Mouse (Mus musculus) cerebral cortex, adult 2 months (tissue): Measurements from ENCODE around the gene Dmkn.

Experiments
- WGBS: fragments of 180-500 bp; shearing (Covaris S2); methylation state at CpG from one replicate; pipeline ENCODE4 v1.1.7; 2018; 5-methylcytosine and 5-hydroxymethylcytosine counted together

Dmkn gene

GRCm38 (mm10) chr7:30761769-30762352, 1.7 kb upstream of the Dmkn start:
- 84% methylated on average over 4 of the region's 4 CpGs for WGBS

DNA sequence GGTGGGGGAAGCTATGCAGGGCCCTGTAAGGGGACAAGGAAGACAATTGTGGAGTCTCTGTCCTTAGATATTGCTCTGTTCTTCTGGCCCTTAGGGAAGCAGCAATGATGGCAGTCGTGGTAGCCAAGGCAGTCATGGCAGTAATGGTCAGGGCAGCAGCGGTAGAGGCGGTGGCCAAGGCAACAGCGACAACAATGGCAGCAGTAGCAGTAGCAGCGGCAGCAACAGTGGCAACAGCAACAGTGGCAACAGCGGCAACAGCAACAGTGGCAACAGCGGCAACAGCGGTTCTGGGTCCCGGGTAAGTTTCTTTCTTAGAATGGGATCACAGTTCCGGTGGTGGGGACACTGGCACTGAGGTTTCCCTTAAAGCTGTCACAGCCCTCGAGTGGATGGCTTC, 1.6 kb downstream of the Dmkn start:
- WGBS: 44% methylated on average over 11 of the region's 11 CpGs

GRCm38 (mm10) chr7:30766408-30766807, 2.9 kb downstream of the Dmkn start:
- 92% methylated on average over 4 of the region's 4 CpGs for WGBS

- 62% methylated on average over 9 of the region's 9 CpGs for whole genome bisulfite sequencing
These were observed 5.7 kb downstream of the Dmkn start for GRCm38 (mm10) chr7:30769236-30769635.

GRCm38 (mm10) chr7:30776104-30776503, 12.5 kb downstream of the Dmkn start:
- WGBS: 56% methylated on average over 9 of the region's 9 CpGs

DNA sequence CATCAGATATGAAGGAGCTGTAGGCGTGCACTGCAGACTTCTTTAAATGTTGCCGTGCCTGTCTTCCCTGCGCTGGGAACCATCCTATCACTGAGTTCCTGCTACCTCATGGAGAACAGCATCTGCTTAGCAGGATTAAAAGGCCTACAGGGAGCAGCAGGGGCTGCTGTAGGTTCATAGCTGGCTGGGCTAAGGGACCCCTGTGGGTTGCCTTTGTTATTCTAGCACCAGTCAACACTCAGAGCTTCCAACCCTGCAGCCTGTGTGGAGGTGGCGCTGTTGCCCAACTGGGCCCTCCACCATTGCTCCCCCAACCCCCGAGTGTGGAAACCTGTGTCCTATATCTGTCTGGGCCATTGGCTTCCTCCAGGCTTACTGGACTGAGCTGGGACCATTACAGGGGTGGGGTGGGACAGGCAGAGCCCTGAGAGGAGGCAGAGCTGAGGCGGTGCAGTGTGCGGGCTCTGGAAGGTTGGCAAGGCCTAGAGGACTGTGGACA, 13.6 kb downstream of the Dmkn start:
- WGBS: 65% methylated on average over 7 of the region's 7 CpGs

- WGBS: 69% methylated on average over 1 of the region's 1 CpGs
These were observed 14.4 kb downstream of the Dmkn start for GRCm38 (mm10) chr7:30777911-30778310.

DNA sequence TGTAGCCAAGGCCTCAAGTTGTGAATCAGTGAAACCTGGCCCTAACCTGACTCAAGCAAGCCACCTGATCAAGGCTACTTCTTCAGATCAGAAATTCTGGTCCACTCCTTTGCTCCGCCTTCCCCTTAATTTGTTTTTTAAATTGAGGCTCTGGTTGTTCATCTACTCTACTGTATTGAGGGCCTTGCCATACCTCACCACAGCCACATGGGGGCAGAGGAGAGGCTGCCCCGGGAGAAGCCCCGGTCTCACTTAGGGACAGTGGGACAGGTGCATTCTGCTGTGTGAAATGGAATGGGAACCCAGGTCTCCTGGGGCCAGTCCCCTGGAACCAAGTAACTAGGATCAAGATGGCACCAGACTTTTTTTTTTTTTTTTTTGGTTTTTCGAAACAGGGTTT, 18.2 kb downstream of the Dmkn start:
- WGBS: 75% methylated on average over 4 of the region's 4 CpGs

- WGBS: 72% methylated on average over 3 of the region's 3 CpGs
These were observed 19.1 kb downstream of the Dmkn start for GRCm38 (mm10) chr7:30782658-30783057.

- 97% methylated on average over 1 of the region's 1 CpGs for WGBS
These were observed 21.6 kb downstream of the Dmkn start for GRCm38 (mm10) chr7:30785154-30785553.

- 49% methylated on average over 13 of the region's 13 CpGs for WGBS
These were observed 22.4 kb downstream of the Dmkn start for GRCm38 (mm10) chr7:30785721-30786546.

GRCm38 (mm10) chr7:30787377-30788022, 23.9 kb downstream of the Dmkn start, which contains the start of gene Krtdap:
TSS of gene Krtdap (plus strand) at chr7:30787896.
- 55% methylated on average over 15 of the region's 15 CpGs for WGBS

- WGBS: 72% methylated on average over 10 of the region's 10 CpGs
These were observed 26.6 kb downstream of the Dmkn start for GRCm38 (mm10) chr7:30790141-30790540.

DNA sequence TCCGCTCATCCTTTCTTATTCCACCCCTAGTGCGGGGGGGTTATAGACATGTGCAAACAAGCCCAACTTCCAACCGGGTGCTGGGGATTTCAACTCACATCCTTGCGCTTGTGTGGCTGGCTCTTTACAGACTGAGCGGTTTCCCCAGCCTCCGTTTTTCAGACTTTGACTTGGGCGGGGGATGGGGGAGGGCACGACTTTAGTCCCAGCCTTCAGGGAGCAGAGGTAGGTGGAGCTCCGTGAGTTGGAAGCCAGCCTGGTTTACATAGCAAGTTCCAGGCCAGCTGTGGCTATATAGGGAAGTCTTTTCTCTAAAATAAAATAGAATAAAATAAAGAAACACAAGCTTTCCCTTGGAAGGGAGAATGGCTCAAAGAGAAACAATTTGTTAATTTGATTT, 28.4 kb downstream of the Dmkn start:
- 19% methylated on average over 9 of the region's 9 CpGs for WGBS

DNA sequence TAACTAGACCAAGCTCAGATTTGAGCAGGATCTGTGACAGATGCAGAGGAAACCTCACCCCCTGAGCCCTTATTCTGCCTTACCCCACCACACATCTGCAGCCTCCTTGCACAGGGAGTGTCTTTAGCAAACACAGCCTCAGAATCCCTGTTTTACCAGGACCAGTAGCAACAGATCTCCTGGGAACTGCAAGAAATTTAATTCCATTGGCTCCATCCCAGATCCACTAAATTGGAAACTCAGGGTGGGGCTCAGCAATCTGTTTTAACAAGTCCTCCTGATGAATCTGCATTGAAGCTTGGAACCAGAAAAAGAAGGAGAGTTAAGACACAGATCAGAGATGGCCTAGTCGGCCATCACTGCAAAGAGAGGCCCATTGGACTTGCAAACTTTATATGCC, 33.2 kb downstream of the Dmkn start:
- WGBS: 50% methylated on average over 1 of the region's 1 CpGs

DNA sequence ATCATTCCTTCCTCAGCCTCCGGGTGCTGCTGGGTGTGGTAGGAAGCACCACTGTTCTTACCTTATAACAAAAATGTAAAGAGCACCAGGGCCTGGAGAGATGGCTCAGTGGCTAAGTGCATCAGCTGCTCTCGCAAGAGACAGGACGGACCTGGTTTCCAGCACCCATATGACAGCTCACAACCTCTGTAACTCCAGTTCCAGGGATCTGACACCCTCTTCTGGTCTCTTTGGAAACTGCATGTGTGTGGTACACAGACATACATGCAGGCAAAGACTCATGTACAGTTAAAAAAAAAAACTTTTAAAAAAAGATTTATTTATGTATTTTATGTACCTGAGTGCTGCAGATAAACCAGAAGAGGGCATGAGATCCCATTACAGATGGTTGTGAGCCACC, 39.7 kb downstream of the Dmkn start:
- 96% methylated on average over 3 of the region's 3 CpGs for WGBS

DNA sequence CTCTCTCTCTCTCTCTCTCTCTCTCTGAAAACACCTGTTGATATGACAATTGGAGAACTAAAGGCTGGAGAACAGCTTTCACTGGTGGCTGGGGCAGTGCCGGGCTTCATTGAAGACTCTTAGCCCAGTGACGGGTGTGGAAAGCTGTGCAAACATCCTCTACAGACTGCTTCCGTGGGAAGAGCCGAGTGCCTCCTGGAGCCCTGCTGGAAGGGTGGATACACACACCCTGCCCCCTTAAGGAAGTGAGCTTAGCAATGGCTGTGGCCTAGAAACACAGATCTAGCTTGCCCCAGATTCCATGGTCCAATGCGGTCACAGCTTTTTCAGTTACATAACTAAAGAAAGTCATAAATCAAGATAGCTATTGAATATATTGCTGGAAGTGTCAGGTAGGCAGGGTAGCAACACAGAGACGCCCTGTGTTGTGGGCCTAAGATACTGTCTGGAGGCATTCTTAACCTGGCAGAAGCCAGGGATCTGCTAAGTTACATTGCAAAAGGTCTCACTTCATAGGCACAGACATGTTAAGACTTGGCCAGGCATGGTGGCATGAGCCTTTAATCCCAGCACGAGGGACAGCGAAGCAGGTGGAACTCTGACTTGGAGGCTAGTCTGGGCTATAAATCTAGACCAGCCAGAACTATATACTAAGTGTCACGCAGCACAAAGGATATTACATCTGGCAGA, 40.6 kb downstream of the Dmkn start:
- WGBS: 66% methylated on average over 9 of the region's 9 CpGs

DNA sequence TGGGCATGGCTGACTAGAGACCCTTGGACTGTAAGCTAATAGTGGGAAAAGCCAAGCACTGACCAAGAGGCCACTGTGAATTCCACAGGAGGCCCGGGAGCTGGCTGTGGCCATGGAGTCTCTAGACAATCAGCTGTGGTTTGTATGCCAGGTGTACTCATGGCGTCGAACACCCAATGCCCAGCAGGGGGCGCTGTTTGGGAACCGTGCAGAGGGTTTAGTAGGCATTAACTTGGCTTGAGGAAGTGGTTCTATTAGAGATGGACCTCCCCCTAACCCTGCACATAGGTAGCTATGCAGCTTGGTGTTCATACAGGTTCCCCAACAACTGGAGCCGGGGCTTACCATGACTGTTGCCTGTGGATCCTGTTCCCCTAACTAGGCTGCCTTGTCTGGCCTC, 42.4 kb downstream of the Dmkn start:
- 56% methylated on average over 6 of the region's 6 CpGs for WGBS

DNA sequence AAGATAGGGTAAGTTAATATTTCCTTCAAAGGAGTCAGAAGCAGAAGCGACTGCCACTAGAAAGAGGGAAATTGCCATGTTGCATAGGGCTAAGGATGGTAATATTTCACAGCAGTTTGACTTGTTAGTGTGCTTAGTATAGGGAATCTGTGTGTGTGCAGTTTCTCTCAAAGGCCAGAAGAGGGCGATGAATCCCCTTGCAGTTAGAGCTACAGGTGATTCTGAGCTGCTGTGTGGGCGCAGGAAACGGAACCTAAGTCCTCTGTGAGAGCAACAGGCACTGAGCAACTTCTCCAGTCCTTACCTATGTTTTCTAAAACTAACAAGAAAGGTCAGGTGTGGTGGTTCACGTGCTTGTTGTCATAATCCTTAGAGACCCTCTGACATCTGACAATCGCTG, 46.8 kb downstream of the Dmkn start:
- 66% methylated on average over 6 of the region's 6 CpGs for WGBS

DNA sequence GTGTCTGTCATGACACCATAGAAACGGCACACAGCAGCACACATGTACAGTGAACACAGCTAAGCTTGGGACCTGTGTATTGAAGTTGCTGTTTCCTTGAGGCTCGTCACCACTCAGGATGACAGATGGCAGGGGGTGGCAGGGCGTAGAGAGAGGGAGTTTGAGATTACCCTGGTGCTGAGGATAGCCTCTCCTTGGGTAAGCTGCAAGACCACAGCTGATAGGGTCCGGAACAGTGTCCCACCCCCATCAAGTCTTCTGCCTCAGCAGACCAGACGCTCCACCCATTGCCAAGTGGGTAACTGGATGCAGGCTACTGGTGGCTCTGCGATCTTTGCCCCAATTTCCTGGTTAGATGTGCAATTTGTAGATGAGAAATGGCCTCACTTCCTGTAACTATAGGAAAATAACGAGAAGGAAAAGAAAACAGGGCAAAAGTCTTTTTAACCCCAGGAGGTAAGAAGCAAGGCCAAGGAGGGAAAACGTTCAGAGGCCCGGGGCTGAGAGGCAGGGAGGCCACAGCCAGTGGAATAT, 48.3 kb downstream of the Dmkn start:
- WGBS: 53% methylated on average over 9 of the region's 9 CpGs

DNA sequence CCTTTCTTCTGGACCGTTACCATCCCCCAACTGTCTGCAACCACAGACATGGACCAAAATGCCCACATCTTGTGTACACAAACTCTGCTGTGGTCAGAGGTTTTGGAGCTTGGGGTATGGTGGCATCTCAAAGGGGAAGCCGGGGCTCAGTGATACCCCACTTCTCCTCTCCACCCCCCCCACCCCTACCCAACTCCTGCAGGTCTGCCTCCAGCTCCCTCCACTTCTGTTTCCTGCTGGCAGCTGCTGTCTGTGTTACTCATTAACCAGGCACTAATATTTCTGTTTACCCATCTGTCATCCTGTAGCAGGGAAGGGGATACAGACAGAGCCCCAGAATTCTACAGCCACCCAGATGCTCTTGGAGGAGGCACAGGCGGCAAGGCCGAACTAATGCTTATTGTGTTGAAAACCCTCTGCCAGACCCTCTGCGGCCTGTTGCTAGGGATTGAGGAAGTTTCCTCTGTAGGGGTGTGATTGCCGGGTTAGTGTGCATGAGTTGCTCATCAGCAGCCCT, 48.8 kb downstream of the Dmkn start:
- WGBS: 73% methylated on average over 6 of the region's 6 CpGs

DNA sequence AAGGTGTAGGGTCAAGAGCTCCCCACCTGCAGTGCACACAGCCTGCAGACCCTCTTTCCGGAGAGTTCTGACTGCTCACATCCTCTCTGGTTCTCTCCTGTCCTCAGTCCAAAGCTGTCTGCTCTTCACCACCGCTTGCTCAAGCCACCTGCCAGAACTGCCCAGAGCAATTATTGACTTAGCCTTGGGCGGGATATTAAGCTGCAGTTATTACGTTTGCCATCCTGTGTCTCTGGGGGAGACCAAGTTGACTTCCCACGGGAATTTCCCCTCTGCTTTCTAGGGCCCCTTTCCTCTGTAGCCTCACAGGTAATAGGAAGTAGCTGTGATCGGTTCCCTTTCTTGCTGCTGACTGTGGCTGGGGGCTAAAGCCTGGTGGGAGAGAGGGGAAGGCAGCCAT, 56.6 kb downstream of the Dmkn start:
- 80% methylated on average over 6 of the region's 6 CpGs for WGBS
